Mouse (Mus musculus): ENCODE data around the gene Angptl8.
"Not testable (repeated sequence)": the region's sequence is repeated elsewhere in the genome, so short reads cannot be mapped to it uniquely, and the experiment has no call there.

Angptl8 gene

GRCm38 (mm10) chr9:21849691-21850677, 14.7 kb downstream of the Angptl8 start:
- DNase-seq (ENCODE audit: extremely low spot score), result peak; percentile 29

- DNase-seq (ENCODE audit: extremely low spot score), result no peak
Observed at GRCm38 (mm10) chr9:21851084-21851483, 15.8 kb downstream of the Angptl8 start.

- peak; percentile 94 for DNase-seq (ENCODE audit: extremely low spot score)
Observed at GRCm38 (mm10) chr9:21852128-21853091, 17.1 kb downstream of the Angptl8 start, which contains the start of gene Dock6. Gene Dock6, minus strand, starts transcription at chr9:21852635.

GRCm38 (mm10) chr9:21853961-21854360, 18.7 kb downstream of the Angptl8 start:
- DNase-seq (ENCODE audit: extremely low spot score), result no peak

GRCm38 (mm10) chr9:21854894-21855293, 19.6 kb downstream of the Angptl8 start:
- DNase-seq (ENCODE audit: extremely low spot score), result no peak

GRCm38 (mm10) chr9:21857501-21857900, 22.2 kb downstream of the Angptl8 start:
- no peak for DNase-seq (ENCODE audit: extremely low spot score)

- no peak for DNase-seq (ENCODE audit: extremely low spot score)
Observed at GRCm38 (mm10) chr9:21858084-21858483, 22.8 kb downstream of the Angptl8 start.

GRCm38 (mm10) chr9:21859606-21860005, 24.3 kb downstream of the Angptl8 start:
- no peak for DNase-seq (ENCODE audit: extremely low spot score)

GRCm38 (mm10) chr9:21860349-21860748, 25.0 kb downstream of the Angptl8 start:
- DNase-seq (ENCODE audit: extremely low spot score), result not testable (repeated sequence)

GRCm38 (mm10) chr9:21862181-21862580, 26.9 kb downstream of the Angptl8 start:
- no peak for DNase-seq (ENCODE audit: extremely low spot score)

GRCm38 (mm10) chr9:21865673-21866398, 30.5 kb downstream of the Angptl8 start:
- no peak for DNase-seq (ENCODE audit: extremely low spot score)

- DNase-seq (ENCODE audit: extremely low spot score), result no peak
Observed at GRCm38 (mm10) chr9:21866641-21867040, 31.3 kb downstream of the Angptl8 start.

- no peak for DNase-seq (ENCODE audit: extremely low spot score)
Observed at GRCm38 (mm10) chr9:21867726-21868125, 32.4 kb downstream of the Angptl8 start.

- DNase-seq (ENCODE audit: extremely low spot score), result not testable (repeated sequence)
Observed at GRCm38 (mm10) chr9:21869290-21869689, 34.0 kb downstream of the Angptl8 start.

GRCm38 (mm10) chr9:21870879-21871524, 35.7 kb downstream of the Angptl8 start:
- peak; percentile 52 for DNase-seq (ENCODE audit: extremely low spot score)

- DNase-seq (ENCODE audit: extremely low spot score), result no peak
Observed at GRCm38 (mm10) chr9:21872204-21872603, 36.9 kb downstream of the Angptl8 start.

GRCm38 (mm10) chr9:21876601-21877000, 41.3 kb downstream of the Angptl8 start:
- DNase-seq (ENCODE audit: extremely low spot score), result no peak

All from embryo, embryonic 9.5 days (tissue).